Mouse (Mus musculus) heart, adult 2 months (tissue): ENCODE data around the gene Slc13a2.

ENCODE experiments used
- CTCF ChIP-seq: fragments of 200-600 bp; IDR thresholded peaks from 2 replicates; pipeline ENCODE4 v1.8.1; 2022; ENCODE audit warnings: antibody characterized with exemption, mild to moderate bottlenecking, moderate library complexity
- POLR2A ChIP-seq: fragments of 200-500 bp; IDR thresholded peaks from 2 replicates; pipeline ENCODE4 v1.6.1; 2011; ENCODE audit warnings: mild to moderate bottlenecking, low read depth, low read length, control low read depth; ENCODE audit not compliant: insufficient read depth

GRCm38 (mm10) chr11:78463286-78464036, 41.4 kb upstream of the Slc13a2 start:
- TF ChIP-seq CTCF, result no peak
- TF ChIP-seq POLR2A, result no peak
